Mouse (Mus musculus) right cerebral cortex, postnatal 36 days (tissue): ENCODE data around the gene Psma1.

Experiments used
- DNase-seq, 2 experiments: peaks; one replicate each; pipeline ENCODE4 v3.0.0; 2022; ENCODE audit warnings: low spot score in 2 of 2, mixed read lengths in 1 of 2

Gene Psma1

GRCm38 (mm10) chr7:114275372-114276004 lies 430 bp downstream of the Psma1 start:
- no peak for DNase-seq

GRCm38 (mm10) chr7:114268446-114268845 lies 7.5 kb downstream of the Psma1 start:
- DNase-seq: no peak

- peak; percentile 90 to 94 for DNase-seq
These were observed 21.8 kb downstream of the Psma1 start, which contains the start of gene Copb1 for GRCm38 (mm10) chr7:114253885-114254833. Gene Copb1 (minus strand): TSS chr7:114254711.

DNA sequence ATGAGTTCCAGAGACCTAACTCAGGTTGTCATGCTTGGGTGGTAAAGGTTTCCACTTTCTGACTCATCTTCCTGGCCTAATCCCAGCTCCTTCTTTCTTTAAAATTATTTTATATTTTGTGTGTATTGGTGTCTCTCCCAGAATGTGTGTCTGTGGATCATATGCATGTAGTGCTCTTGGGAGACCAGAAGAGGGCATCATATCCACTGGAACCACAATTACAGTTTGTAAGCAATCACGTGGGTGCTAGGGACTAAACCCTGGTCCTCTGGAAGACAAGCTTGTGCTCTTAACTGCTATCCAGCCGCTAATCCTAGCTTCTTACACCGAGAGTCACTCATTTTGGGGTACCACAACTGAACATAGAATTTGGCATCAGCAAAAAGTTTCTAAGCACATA lies 24.2 kb downstream of the Psma1 start:
- no peak for DNase-seq

- no peak for DNase-seq
These were observed 41.9 kb downstream of the Psma1 start for GRCm38 (mm10) chr7:114233980-114234379.

GRCm38 (mm10) chr7:114232982-114233381 lies 42.9 kb downstream of the Psma1 start:
- DNase-seq: no peak

- no peak for DNase-seq
These were observed 44.1 kb downstream of the Psma1 start for GRCm38 (mm10) chr7:114231857-114232256.

- DNase-seq: no peak
These were observed 49.4 kb downstream of the Psma1 start for GRCm38 (mm10) chr7:114226521-114226920.

GRCm38 (mm10) chr7:114220433-114220832 lies 55.5 kb downstream of the Psma1 start:
- no peak for DNase-seq

GRCm38 (mm10) chr7:114216908-114217307 lies 59.0 kb downstream of the Psma1 start:
- no peak for DNase-seq
